Mouse (Mus musculus): ENCODE measurements around the gene Wnt5b.

DNA sequence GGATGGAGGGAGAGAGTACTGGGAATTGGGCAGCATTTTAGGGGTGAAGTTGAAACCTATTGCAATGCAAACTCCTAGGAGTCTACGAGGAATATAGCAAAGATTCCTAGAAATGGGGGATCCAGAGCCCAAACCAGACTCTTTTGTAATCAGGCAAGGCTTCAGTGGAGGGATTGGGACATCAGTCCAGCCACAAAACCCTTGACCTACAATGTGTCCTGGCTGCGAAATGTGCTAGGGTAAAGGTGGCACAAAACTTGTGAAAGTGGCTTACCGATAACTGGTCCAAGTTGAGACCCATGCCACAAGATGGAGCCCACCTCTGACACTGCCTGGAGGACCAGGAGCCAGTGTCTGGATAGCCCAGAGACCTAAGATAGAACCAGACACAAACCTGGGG, 144.8 kb downstream of the Wnt5b start:
- TF ChIP-seq CTCF (IDR thresholded peaks at IDR 0.05; ENCODE audit: low read depth, low read length) (no peak), GATA1 (IDR thresholded peaks at IDR 0.05; ENCODE audit: borderline replicate concordance, low read length) (no peak), GATA2 (IDR thresholded peaks at IDR 0.05; ENCODE audit: borderline replicate concordance, low read depth, low read length) (no peak), POLR2AphosphoS5 (IDR thresholded peaks at IDR 0.05; ENCODE audit: insufficient replicate concordance, low read depth, low read length) (no peak), TAL1 (conservative IDR thresholded peaks at IDR 0.05; ENCODE audit: low read depth, low read length) (no peak)

All from G1E (cell line).